Mouse (Mus musculus): ENCODE results near the gene Nat8f2. TPM values are rescaled to one million over a fixed set of nuclear protein-coding genes. Genes with fewer than 3 reads are reported as not detected.
"Not testable (repeated sequence)": the region's sequence is repeated elsewhere in the genome, so short reads cannot be mapped to it uniquely, and the experiment has no call there.

Nat8f2 gene
- polyA plus RNA-seq, 1 experiment = 0.31 TPM

GRCm38 (mm10) chr6:85867726-85868690, 950 bp downstream of the Nat8f2 start:
- no peak overlapping the region for H3K4me3 ChIP-seq (replicated peaks; ENCODE audit: insufficient read depth, low read depth, low read length)
- TF ChIP-seq POLR2A (IDR thresholded peaks at IDR 0.05; ENCODE audit: borderline replicate concordance, insufficient read depth, low read length) = no peak
- no peak for TF ChIP-seq CTCF (IDR thresholded peaks at IDR 0.05; ENCODE audit: borderline replicate concordance, insufficient read depth, low read depth, low read length)
- WGBS = 85% methylated on average over 8 of the region's 8 CpGs
- no peaks in the 10 kb centered on the region for H3K27me3 ChIP-seq (ENCODE audit: control insufficient read depth, insufficient read depth, low read length)
- no peak for DNase-seq
- H3K27ac ChIP-seq (ENCODE audit: insufficient read depth, low read length) = no peak overlapping the region
- no peaks in the 10 kb centered on the region for H3K4me1 ChIP-seq (ENCODE audit: control insufficient read depth, insufficient read depth, low read length)

- H3K27ac ChIP-seq (ENCODE audit: insufficient read depth, low read length); H3K27me3 ChIP-seq (ENCODE audit: control insufficient read depth, insufficient read depth, low read length); H3K4me3 ChIP-seq (replicated peaks; ENCODE audit: insufficient read depth, low read depth, low read length); H3K4me1 ChIP-seq (ENCODE audit: control insufficient read depth, insufficient read depth, low read length); DNase-seq: not testable (repeated sequence)
- 43% methylated on average over 1 of the region's 1 CpGs for WGBS
Observed at GRCm38 (mm10) chr6:85866995-85867394, 2.0 kb downstream of the Nat8f2 start.

- not testable (repeated sequence) for H3K27me3 ChIP-seq (ENCODE audit: control insufficient read depth, insufficient read depth, low read length); H3K4me3 ChIP-seq (replicated peaks; ENCODE audit: insufficient read depth, low read depth, low read length); H3K27ac ChIP-seq (ENCODE audit: insufficient read depth, low read length); DNase-seq; H3K4me1 ChIP-seq (ENCODE audit: control insufficient read depth, insufficient read depth, low read length)
- 84% methylated on average over 3 of the region's 3 CpGs for WGBS
Observed at GRCm38 (mm10) chr6:85866166-85866565, 2.8 kb downstream of the Nat8f2 start.

- 21% methylated on average over 6 of the region's 7 CpGs for WGBS
- peak in 1 of 2 experiments; percentile 37 for DNase-seq
- H3K4me1 ChIP-seq (ENCODE audit: control insufficient read depth, insufficient read depth, low read length); H3K4me3 ChIP-seq (replicated peaks; ENCODE audit: insufficient read depth, low read depth, low read length); H3K27ac ChIP-seq (ENCODE audit: insufficient read depth, low read length); H3K27me3 ChIP-seq (ENCODE audit: control insufficient read depth, insufficient read depth, low read length): not testable (repeated sequence)
Observed at GRCm38 (mm10) chr6:85864900-85865639, 3.9 kb downstream of the Nat8f2 start.

- H3K27ac ChIP-seq (ENCODE audit: insufficient read depth, low read length) = no peak overlapping the region
- no peak overlapping the region for H3K4me3 ChIP-seq (replicated peaks; ENCODE audit: insufficient read depth, low read depth, low read length)
- no peaks in the 10 kb centered on the region for H3K4me1 ChIP-seq (ENCODE audit: control insufficient read depth, insufficient read depth, low read length)
- no peak for DNase-seq
- WGBS = 88% methylated on average over 2 of the region's 2 CpGs
- TF ChIP-seq POLR2A (IDR thresholded peaks at IDR 0.05; ENCODE audit: borderline replicate concordance, insufficient read depth, low read length) = no peak
- TF ChIP-seq CTCF (IDR thresholded peaks at IDR 0.05; ENCODE audit: borderline replicate concordance, insufficient read depth, low read depth, low read length) = no peak
- H3K27me3 ChIP-seq (ENCODE audit: control insufficient read depth, insufficient read depth, low read length) = no peaks in the 10 kb centered on the region
Observed at GRCm38 (mm10) chr6:85863840-85864239, 5.1 kb downstream of the Nat8f2 start.

GRCm38 (mm10) chr6:85863136-85863535, 5.8 kb downstream of the Nat8f2 start:
- H3K4me1 ChIP-seq (ENCODE audit: control insufficient read depth, insufficient read depth, low read length) = no peaks in the 10 kb centered on the region
- H3K27me3 ChIP-seq (ENCODE audit: control insufficient read depth, insufficient read depth, low read length) = no peaks in the 10 kb centered on the region
- no peak overlapping the region for H3K27ac ChIP-seq (ENCODE audit: insufficient read depth, low read length)
- 79% methylated on average over 2 of the region's 2 CpGs for WGBS
- TF ChIP-seq CTCF (IDR thresholded peaks at IDR 0.05; ENCODE audit: borderline replicate concordance, insufficient read depth, low read depth, low read length) = no peak
- TF ChIP-seq POLR2A (IDR thresholded peaks at IDR 0.05; ENCODE audit: borderline replicate concordance, insufficient read depth, low read length) = no peak
- H3K4me3 ChIP-seq (replicated peaks; ENCODE audit: insufficient read depth, low read depth, low read length) = no peak overlapping the region
- DNase-seq = no peak

GRCm38 (mm10) chr6:85862565-85862964, 6.4 kb downstream of the Nat8f2 start:
- TF ChIP-seq POLR2A (IDR thresholded peaks at IDR 0.05; ENCODE audit: borderline replicate concordance, insufficient read depth, low read length) = no peak
- H3K27ac ChIP-seq (ENCODE audit: insufficient read depth, low read length) = no peak overlapping the region
- no peak for DNase-seq
- H3K4me1 ChIP-seq (ENCODE audit: control insufficient read depth, insufficient read depth, low read length) = no peaks in the 10 kb centered on the region
- H3K4me3 ChIP-seq (replicated peaks; ENCODE audit: insufficient read depth, low read depth, low read length) = no peak overlapping the region
- H3K27me3 ChIP-seq (ENCODE audit: control insufficient read depth, insufficient read depth, low read length) = no peaks in the 10 kb centered on the region
- WGBS = 55% methylated on average over 3 of the region's 3 CpGs

- Histone ChIP-seq H3K4me3 (replicated peaks; ENCODE audit: insufficient read depth, low read depth, low read length) (no peak overlapping the region), H3K4me1 (ENCODE audit: control insufficient read depth, insufficient read depth, low read length) (peaks cover 4% of the 10 kb centered on the region; the same call in 1 of the 2 replicates), H3K27ac (ENCODE audit: insufficient read depth, low read length) (no peak overlapping the region), H3K27me3 (ENCODE audit: control insufficient read depth, insufficient read depth, low read length) (no peaks in the 10 kb centered on the region)
- no peak for DNase-seq
- TF ChIP-seq CTCF (IDR thresholded peaks at IDR 0.05; ENCODE audit: borderline replicate concordance, insufficient read depth, low read depth, low read length) (no peak), POLR2A (IDR thresholded peaks at IDR 0.05; ENCODE audit: borderline replicate concordance, insufficient read depth, low read length) (no peak)
- WGBS = 77% methylated on average over 3 of the region's 3 CpGs
Observed at GRCm38 (mm10) chr6:85861247-85861646, 7.7 kb downstream of the Nat8f2 start.

All from cerebellum, adult 2 months (tissue).